Mouse (Mus musculus) forebrain, embryonic 12.5 days (tissue): ENCODE results near the gene Mrpl45. TPM values are rescaled to one million over a fixed set of nuclear protein-coding genes. Genes with fewer than 3 reads are reported as not detected.
"Not testable (repeated sequence)": the region's sequence is repeated elsewhere in the genome, so short reads cannot be mapped to it uniquely, and the experiment has no call there.

Experiments
- ATAC-seq: fragments of 200-750 bp; cut with Nextera tagmentation; 2 replicates; pipeline ENCODE4 v1.8.0; 2017; ENCODE audit warnings: moderate TSS enrichment; ENCODE audit not compliant: low FRiP score
- H3K27ac ChIP-seq: fragments of 300-500 bp; sonication (generic); 2 replicates; pipeline ENCODE4 v1.5.1; 2016; ENCODE audit warnings: mild to moderate bottlenecking
- H3K27me3 ChIP-seq: fragments of 300-500 bp; sonication (generic); 2 replicates; pipeline ENCODE4 v1.6.1; 2016; ENCODE audit warnings: mild to moderate bottlenecking
- H3K36me3 ChIP-seq: fragments of 300-500 bp; sonication (generic); replicated peaks from 2 replicates; pipeline ENCODE4 v1.6.1; 2016; ENCODE audit warnings: mild to moderate bottlenecking
- H3K4me1 ChIP-seq: fragments of 300-500 bp; sonication (generic); 2 replicates; pipeline ENCODE4 v1.6.1; 2016
- H3K4me2 ChIP-seq: fragments of 300-500 bp; sonication (generic); 2 replicates; pipeline ENCODE4 v1.6.1; 2016; ENCODE audit warnings: mild to moderate bottlenecking, moderate library complexity
- H3K4me3 ChIP-seq: fragments of 300-500 bp; sonication (generic); replicated peaks from 2 replicates; pipeline ENCODE4 v1.5.1; 2016; ENCODE audit warnings: mild to moderate bottlenecking
- H3K9ac ChIP-seq: fragments of 300-500 bp; sonication (generic); 2 replicates; pipeline ENCODE4 v1.6.1; 2016; ENCODE audit warnings: mild to moderate bottlenecking
- H3K9me3 ChIP-seq: fragments of 300-500 bp; sonication (generic); 2 replicates; pipeline ENCODE4 v1.6.1; 2016
- WGBS: fragments of 180-500 bp; shearing (Covaris S2); methylation state at CpG from one replicate; pipeline ENCODE4 v1.1.7; 2016; 5-methylcytosine and 5-hydroxymethylcytosine counted together
- polyA plus RNA-seq: library from polyadenylated mRNA; unstranded; fragments of >200 nt; fragmentation: Nextera tagmentation; extraction: Ambion mirVana; gene quantifications from 2 replicates; pipeline ENCODE4 v1.2.1, GENCODE M21; 2016

Gene Mrpl45
- 51.3 and 53.3 TPM in 2 replicates for polyA plus RNA-seq

DNA sequence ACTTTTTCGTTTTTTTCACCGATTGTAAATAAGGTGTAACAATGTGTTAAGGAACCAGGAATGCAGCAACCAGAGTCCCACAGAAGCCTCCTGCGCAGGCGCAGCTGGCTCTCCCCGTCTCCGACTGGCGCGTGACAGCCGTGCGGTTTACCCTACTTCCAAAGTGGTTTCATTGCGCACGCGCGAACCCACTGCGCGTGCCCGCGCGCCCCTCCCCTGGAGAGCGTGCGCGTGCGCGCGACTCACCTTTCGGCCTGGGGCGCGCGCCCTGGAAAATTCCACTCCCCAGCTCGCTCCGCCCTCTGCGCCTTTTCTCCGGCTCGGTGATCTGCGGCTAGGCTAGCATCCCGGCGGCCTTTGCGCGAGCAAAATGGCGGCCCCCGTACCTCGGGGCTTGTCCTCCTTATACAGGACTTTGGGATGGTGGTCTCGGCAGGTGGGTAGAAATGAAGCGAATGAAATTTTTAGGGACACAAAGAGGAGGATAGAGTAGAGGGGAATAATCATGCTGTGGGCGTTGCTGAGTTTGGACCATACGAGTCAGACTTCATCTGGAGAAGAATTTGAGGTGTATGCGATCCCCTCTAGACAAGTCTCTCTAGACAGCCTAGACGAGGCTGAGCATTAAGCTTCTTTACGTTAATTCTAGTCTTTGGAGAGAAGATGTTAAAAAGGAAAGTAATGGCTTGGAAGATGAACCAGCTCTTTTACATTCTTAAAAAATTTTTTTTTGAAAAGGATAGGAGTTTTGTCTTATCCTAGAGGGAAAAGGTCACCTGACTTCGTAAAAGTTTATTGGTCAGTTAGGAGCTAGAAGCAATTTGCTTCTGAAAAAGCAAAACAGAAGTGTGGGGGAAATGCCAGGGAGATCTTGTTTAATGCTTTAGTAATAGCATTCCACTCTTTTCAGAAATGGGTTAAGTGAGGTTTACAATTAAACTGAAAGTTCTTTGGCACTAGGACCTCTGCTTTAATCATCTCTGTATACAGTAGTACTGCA lies at the start of gene Mrpl45:
Gene Mrpl45 (plus strand): TSS at position 213 of the 1,000 bp plus-strand sequence.
- peak within 1 kb of the TSS; percentile 62 for H3K27ac ChIP-seq

DNA sequence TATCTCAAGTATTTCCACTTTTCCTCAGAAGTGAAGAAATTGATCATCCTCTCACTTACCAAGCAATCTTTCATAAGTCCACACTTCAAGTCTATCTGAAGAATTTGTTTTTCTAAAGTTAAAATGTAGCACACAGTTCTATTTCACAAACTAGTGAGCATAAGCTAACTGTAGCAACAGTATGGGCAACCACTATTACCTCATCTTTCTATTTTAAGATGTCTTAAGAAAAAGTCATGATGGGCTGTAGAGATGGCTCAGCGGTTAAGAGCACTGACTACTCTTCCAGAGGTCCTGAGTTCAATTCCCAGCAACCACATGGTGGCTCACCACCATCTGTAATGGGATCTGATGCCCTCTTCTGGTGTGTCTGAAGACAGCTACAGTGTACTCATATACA lies 49.0 kb upstream of the Mrpl45 start:
- not testable (repeated sequence) for H3K9ac ChIP-seq, ATAC-seq, H3K4me3 ChIP-seq, H3K4me1 ChIP-seq, H3K4me2 ChIP-seq, H3K9me3 ChIP-seq, H3K27me3 ChIP-seq, H3K27ac ChIP-seq
- WGBS, result 97% methylated on average over 1 of the region's 1 CpGs
- H3K36me3 ChIP-seq, result peaks cover 20% of the 10 kb centered on the region

More for the DNA sequence above, at the start of gene Mrpl45:
- Histone ChIP-seq H3K4me1 (peaks cover 15% of the 10 kb centered on the region), H3K9me3 (no peaks in the 10 kb centered on the region), H3K36me3 (no peaks in the 10 kb centered on the region; the same call in 1 of the 2 replicates), H3K4me3 (peak within 1 kb of the TSS; percentile 53), H3K9ac (peak within 1 kb of the TSS; percentile 54), H3K4me2 (peak within 1 kb of the TSS; percentile 55), H3K27me3 (peaks cover 9% of the 10 kb centered on the region)
- under 1% methylated on average over 50 of the region's 50 CpGs for WGBS
- peak; percentile 95 for ATAC-seq

DNA sequence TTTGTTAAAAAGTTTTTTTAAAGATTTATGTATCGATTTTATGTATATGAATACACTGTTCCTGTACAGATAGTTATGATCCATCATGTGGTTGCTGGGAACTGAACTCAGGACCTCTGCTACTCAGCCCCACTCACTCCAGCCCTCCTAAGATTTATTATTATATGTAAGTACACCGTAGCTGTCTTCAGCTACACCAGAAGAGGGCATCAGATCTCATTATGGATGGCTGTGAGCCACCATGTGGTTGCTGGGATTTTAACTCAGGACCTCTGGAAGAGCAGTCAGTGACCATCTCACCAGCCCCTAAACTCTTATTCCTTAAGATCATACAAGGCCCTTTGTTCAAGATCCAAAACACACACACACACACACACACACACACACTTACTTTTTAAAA lies 45.5 kb upstream of the Mrpl45 start:
- ATAC-seq, result not testable (repeated sequence)

DNA sequence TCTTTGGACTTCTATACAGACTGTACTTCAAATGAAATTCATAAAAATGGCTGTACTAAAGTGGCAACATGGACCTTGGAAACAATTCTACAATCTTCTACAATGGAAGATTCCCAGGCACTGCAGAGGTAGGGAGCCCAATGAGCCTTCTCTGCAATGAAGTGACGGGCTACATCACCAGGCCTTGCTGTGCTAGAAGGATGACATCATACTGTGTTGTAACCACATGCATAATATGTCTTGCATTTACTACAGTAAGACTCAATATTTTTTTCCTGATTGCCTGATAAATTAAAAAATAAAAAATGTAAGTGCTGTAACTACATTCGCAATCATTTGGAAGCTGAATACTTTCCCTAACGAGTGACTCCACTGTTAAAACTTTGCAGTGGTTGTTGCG lies 42.7 kb upstream of the Mrpl45 start:
- no peak overlapping the region for H3K27ac ChIP-seq
- WGBS, result 92% methylated on average over 4 of the region's 4 CpGs
- H3K9me3 ChIP-seq, result no peaks in the 10 kb centered on the region
- H3K27me3 ChIP-seq, result no peaks in the 10 kb centered on the region
- 0 out of 2 replicates have a peak, but pooled peaks cover 5% of the 10 kb centered on the region for H3K36me3 ChIP-seq
- peaks cover 7% of the 10 kb centered on the region for H3K4me1 ChIP-seq
- H3K9ac ChIP-seq, result no peak overlapping the region
- H3K4me3 ChIP-seq, result no peak overlapping the region
- no peak for ATAC-seq
- H3K4me2 ChIP-seq, result no peak overlapping the region

More for the DNA sequence above, 45.5 kb upstream of the Mrpl45 start:
- H3K4me2 ChIP-seq, H3K4me3 ChIP-seq, H3K27ac ChIP-seq, H3K4me1 ChIP-seq, H3K27me3 ChIP-seq, H3K9me3 ChIP-seq, H3K9ac ChIP-seq: not testable (repeated sequence)
- H3K36me3 ChIP-seq, result peaks cover 17% of the 10 kb centered on the region
- 81% methylated on average over 2 of the region's 2 CpGs for WGBS

DNA sequence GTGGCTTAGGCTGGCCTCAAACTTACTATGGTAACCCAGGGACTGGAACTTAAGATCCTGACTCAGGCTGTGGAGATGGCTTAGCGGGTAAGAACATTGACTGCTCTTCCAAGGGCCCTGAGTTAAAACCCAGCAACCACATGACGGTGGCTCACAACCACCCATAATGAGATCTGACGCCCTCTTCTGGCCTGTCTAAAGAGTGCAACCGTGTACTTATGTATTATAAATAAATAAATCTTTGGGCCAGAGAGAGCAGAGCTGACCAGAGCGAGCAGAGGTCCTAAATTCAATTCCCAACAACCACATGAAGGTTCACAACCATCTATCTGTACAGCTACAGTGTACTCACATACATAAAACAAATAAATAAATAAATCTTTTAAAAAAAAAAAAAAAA lies 41.9 kb upstream of the Mrpl45 start:
- H3K36me3 ChIP-seq, result 0 out of 2 replicates have a peak, but pooled peaks cover 5% of the 10 kb centered on the region
- H3K9ac ChIP-seq, result no peak overlapping the region
- no peak overlapping the region for H3K27ac ChIP-seq
- WGBS, result 88% methylated on average over 5 of the region's 5 CpGs
- no peak overlapping the region for H3K4me2 ChIP-seq
- no peaks in the 10 kb centered on the region for H3K9me3 ChIP-seq
- no peak for ATAC-seq
- peaks cover 15% of the 10 kb centered on the region for H3K4me1 ChIP-seq
- no peak overlapping the region for H3K4me3 ChIP-seq
- H3K27me3 ChIP-seq, result no peaks in the 10 kb centered on the region

DNA sequence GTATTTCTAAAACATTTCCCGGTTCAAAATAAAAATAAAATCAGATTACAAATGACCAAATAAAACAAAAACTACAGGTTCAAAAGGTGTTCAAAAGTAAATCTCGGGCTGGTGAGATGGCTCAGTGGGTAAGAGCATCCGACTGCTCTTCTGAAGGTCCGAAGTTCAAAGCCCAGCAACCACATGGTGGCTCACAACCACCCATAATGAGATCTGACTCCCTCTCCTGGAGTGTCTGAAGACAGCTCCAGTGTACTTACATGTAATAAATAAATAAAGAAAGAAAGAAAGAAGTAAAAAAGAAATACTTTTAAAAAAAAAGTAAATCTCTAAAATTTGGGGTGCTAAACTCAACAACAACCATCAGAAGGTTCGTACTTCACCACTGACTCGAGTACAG lies 40.6 kb upstream of the Mrpl45 start:
- not testable (repeated sequence) for H3K4me3 ChIP-seq, H3K4me2 ChIP-seq, H3K36me3 ChIP-seq, H3K27me3 ChIP-seq, H3K27ac ChIP-seq, H3K9ac ChIP-seq, H3K9me3 ChIP-seq, ATAC-seq
- WGBS, result 95% methylated on average over 6 of the region's 6 CpGs
- H3K4me1 ChIP-seq, result peaks cover 21% of the 10 kb centered on the region

DNA sequence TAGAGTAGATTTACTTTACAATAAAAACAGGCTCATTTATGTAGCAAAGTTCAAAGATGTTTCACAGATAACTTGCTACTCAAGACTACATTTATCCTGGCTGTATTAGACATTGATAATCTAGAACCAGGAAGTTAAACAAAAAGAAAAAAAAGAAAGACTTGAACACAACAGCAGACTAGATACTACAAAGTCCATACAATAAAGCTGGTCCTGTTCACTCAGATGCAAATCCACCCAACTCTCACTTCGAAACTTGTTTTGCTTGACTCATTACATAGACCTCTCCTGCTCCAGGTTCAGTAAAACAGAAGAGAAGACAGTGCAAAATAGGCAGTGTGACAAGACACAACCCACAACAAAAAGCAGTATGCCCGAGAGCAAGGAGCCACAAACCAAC lies 40.2 kb upstream of the Mrpl45 start:
- H3K36me3 ChIP-seq, result 0 out of 2 replicates have a peak, but pooled peaks cover 5% of the 10 kb centered on the region
- H3K4me2 ChIP-seq, result no peak overlapping the region
- WGBS, result 92% methylated on average over 2 of the region's 2 CpGs
- H3K9ac ChIP-seq, result no peak overlapping the region
- no peaks in the 10 kb centered on the region for H3K27me3 ChIP-seq
- ATAC-seq, result no peak
- H3K9me3 ChIP-seq, result no peaks in the 10 kb centered on the region
- H3K27ac ChIP-seq, result no peak overlapping the region
- no peak overlapping the region for H3K4me3 ChIP-seq
- peaks cover 21% of the 10 kb centered on the region for H3K4me1 ChIP-seq

DNA sequence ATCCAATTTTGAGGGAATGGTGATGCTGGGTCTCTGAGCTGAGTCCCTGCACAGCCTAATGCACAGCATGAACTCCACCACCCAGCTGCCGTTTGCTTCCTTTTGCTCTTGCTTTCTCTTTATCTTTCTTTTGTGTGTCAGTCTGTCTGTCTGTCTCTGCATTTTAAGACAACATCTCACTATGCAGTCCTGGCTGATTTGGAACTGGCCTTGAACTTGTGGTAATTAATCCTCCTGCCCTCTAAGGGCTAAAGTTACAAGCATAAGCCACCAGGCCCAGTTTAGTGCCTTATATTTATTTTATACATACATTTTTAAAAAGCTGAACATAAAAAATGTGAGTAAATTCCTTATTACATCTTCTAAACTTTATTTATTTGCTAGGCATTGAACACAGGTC lies 39.5 kb upstream of the Mrpl45 start:
- Histone ChIP-seq H3K36me3 (0 out of 2 replicates have a peak, but pooled peaks cover 5% of the 10 kb centered on the region), H3K4me3 (no peak overlapping the region), H3K4me1 (peaks cover 21% of the 10 kb centered on the region), H3K4me2 (no peak overlapping the region), H3K9me3 (no peaks in the 10 kb centered on the region), H3K27me3 (no peaks in the 10 kb centered on the region), H3K9ac (no peak overlapping the region), H3K27ac (no peak overlapping the region)
- 65% methylated on average over 1 of the region's 1 CpGs for WGBS
- no peak for ATAC-seq

DNA sequence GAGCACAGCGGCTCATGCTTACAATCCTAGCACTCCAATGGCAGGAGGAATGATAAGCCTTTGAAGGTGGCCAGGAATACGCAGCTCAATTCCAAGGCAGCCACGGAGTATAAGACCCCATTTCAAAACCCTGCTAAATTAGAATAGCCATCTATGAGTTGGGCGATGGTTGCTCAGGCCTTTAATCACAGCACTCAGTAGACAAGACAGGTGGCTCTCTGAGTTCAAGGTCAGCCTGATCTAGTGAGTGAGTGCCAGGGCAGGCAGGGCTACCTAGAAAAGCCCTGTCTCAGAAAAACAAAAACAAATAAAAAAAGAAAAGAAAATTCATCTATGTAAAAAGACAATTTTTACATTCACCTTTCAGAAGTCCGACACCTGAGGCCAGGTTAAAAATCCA lies 38.4 kb upstream of the Mrpl45 start:
- 94% methylated on average over 5 of the region's 5 CpGs for WGBS
- Histone ChIP-seq H3K27me3 (no peaks in the 10 kb centered on the region), H3K27ac (no peak overlapping the region), H3K4me3 (no peak overlapping the region), H3K36me3 (0 out of 2 replicates have a peak, but pooled peaks cover 5% of the 10 kb centered on the region), H3K4me1 (peaks cover 21% of the 10 kb centered on the region), H3K4me2 (no peak overlapping the region), H3K9me3 (no peaks in the 10 kb centered on the region), H3K9ac (no peak overlapping the region)
- no peak for ATAC-seq

DNA sequence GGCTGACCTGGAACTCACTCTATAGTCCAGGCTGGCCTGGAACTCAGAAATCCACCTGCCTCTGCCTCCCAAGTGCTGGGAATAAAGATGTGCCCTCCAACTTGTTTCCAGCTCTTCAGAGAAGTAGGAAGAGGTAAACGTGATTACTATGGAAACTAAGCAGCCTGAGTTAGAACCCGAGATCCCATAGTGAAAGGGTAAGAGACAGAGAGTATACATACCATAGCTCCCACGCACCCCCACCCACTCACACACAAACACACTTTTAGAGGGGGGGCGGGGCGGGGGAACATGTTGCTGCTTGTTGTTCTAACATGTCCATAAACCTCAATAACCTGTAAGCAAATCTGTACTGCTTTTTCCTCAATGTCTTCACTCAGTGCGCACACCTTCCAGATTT lies 37.1 kb upstream of the Mrpl45 start:
- Histone ChIP-seq H3K4me3 (peak overlapping the region; percentile 99), H3K27me3 (no peaks in the 10 kb centered on the region), H3K27ac (no peak overlapping the region), H3K9me3 (no peaks in the 10 kb centered on the region), H3K4me2 (peak overlapping the region; percentile 63), H3K9ac (peak overlapping the region; percentile 99; the same call in 1 of the 2 replicates), H3K36me3 (0 out of 2 replicates have a peak, but pooled peaks cover 5% of the 10 kb centered on the region), H3K4me1 (peaks cover 21% of the 10 kb centered on the region)
- ATAC-seq, result no peak
- 79% methylated on average over 6 of the region's 6 CpGs for WGBS

DNA sequence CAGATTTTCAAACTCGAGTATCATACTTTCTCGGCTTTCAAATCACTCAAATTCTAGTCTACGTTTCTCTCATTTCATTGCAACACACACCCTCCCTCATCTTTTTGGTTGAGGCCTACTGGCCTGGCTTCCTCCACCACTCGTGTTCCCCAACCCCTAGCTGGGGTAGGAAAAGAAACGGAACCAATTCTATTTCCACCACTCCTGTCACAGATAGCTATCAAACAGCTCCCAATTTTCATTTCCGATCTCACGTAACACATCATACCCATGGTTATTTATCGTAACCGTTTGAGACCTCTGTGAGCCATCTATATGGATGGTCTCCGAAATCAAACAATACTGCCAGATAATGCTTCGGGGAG lies 36.5 kb upstream of the Mrpl45 start:
- Histone ChIP-seq H3K9me3 (no peaks in the 10 kb centered on the region), H3K4me3 (peak overlapping the region; percentile 99), H3K27ac (peak overlapping the region; percentile 99), H3K4me2 (peak overlapping the region; percentile 63), H3K36me3 (0 out of 2 replicates have a peak, but pooled peaks cover 5% of the 10 kb centered on the region), H3K9ac (peak overlapping the region; percentile 99), H3K4me1 (peaks cover 21% of the 10 kb centered on the region), H3K27me3 (no peaks in the 10 kb centered on the region)
- WGBS, result 26% methylated on average over 11 of the region's 11 CpGs
- no peak for ATAC-seq

DNA sequence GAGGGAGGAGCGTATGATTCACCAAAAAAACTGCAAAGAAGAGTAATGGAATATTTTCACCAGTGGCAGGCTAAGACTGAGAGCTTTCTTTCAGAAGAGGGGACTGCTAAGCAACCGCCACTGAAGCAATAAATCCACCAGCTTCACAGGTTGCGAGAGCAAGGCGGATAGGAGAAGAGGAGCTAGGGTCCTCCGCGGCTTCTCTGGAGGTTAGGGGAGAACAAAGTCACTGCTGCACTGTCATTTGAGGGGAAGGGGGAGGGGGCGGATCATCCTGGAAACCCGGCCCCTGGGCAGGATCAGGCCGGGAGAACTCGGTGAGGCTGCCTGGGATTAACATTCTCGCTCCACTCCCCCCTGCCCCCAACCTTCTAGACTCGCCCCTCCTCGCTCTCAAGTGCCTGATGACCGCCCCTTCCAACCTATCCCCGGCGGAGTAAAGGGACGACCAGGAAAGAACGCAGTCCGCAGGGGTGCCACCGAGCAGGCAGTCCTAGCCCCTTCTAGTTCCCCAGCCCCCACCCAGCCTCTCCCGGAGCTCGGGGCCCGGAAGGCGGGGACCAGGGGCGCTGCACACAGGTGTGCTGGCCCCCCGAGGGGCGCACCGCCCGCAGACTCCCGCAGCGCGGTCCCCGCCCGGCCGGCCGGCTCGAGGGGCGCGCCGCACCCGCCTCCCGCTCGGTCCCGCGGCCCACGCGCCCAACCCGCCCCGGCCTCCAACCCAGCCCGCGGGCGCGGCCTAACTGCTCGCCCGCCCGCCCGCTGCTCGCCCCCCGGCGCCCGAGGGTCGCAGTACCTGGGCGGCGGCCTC lies 35.9 kb upstream of the Mrpl45 start:
- Histone ChIP-seq H3K4me1 (peaks cover 21% of the 10 kb centered on the region), H3K4me3 (peak overlapping the region; percentile 99), H3K9ac (peak overlapping the region; percentile 99), H3K36me3 (no peaks in the 10 kb centered on the region), H3K9me3 (no peaks in the 10 kb centered on the region), H3K27me3 (no peaks in the 10 kb centered on the region), H3K27ac (peak overlapping the region; percentile 99), H3K4me2 (peak overlapping the region; percentile 63)
- under 1% methylated on average over 51 of the region's 64 CpGs for WGBS
- ATAC-seq, result peak; percentile 81
